Mouse (Mus musculus): Measurements from ENCODE around the gene Wdr4. TPM values are rescaled to one million over a fixed set of nuclear protein-coding genes. Genes with fewer than 3 reads are reported as not detected.

Wdr4 gene
- polyA plus RNA-seq (2015; fragmentation: Nextera tagmentation; extraction: Ambion mirVana), result 45.3 and 47.0 TPM in 2 replicates

DNA sequence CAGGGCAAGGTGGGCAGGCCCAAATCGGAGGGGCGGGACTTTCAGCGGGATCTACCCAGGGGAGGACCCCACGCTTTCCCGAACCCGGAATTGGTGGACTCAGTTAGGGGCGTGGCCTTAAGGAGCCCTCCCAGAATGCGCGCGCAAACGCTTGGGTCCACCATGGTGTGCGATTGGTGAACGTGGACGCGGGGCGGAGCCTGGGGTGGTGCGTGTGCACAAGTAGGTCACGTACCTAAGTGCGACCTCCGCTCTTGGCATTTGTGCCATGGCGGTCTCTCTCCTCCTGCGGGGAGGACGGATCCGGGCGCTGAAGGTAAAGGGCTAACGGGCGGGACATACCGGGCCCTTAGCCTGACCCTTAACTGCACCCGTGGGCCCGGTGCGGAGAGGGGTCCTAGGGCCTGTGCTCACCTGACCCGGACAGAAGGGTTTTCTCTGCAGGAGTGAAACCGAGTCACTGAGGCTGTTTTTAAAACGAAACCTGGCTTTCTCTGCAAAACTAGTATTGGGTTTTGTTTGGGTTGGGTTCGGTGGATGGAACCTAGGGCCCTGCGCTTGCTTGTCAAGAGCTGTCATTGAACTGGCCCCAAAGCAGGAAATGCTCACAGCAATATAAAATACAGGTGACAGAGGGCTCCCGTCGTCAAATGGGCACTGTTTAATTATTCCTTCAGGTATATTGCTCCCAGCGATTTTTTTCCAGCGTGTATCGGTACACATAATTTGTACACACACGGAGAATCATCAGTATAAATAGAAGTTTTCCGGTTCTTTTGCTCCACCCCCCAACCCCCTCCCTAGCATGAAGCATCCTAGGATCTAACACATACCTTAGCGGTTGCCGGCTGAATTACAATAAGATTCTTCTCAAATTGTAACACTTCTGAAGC, at the start of gene Wdr4, which contains the start of gene Ndufv3:
Gene Wdr4 (minus strand): TSS at position 35 of the 893 bp plus-strand sequence.
Gene Ndufv3 (plus strand): TSS at position 170 of the 893 bp plus-strand sequence.
- Histone ChIP-seq H3K27me3 (replicated peaks) (no peaks in the 10 kb centered on the region), H3K27ac (peak within 1 kb of the TSS; percentile 91), H3K9me3 (no peaks in the 10 kb centered on the region), H3K4me3 (replicated peaks) (peak within 1 kb of the TSS; percentile 84), H3K9ac (peak within 1 kb of the TSS; percentile 75), H3K4me1 (replicated peaks) (peaks cover 18% of the 10 kb centered on the region), H3K4me2 (replicated peaks) (peak within 1 kb of the TSS; percentile 62), H3K36me3 (peaks cover 5% of the 10 kb centered on the region; the same call in 1 of the 2 replicates)
- WGBS, result under 1% methylated on average over 45 of the region's 45 CpGs
- ATAC-seq, result peak; percentile 98

DNA sequence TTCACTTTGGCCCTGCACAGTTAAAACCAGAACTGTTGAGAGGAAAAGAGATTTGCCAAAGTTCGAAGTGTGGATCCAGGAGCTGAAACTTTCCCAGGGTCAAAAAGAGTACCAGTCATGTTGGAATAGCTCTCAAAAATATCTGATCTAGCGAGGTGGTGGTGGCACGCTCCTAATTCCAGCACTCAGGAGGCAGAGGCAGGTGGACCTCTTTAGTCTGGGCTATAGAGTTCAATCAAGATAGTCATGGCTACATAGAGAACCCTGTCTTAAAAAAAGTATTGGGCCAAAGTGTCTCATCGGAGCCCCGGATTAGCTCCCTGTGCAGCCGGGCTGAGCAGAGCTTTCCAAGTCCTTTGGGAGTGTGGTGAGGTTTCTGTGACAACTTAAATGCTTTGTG, 46.5 kb upstream of the Wdr4 start:
- peak overlapping the region; percentile 78 for H3K4me3 ChIP-seq (replicated peaks)
- peak overlapping the region; percentile 80 for H3K9ac ChIP-seq
- no peaks in the 10 kb centered on the region for H3K36me3 ChIP-seq
- H3K27me3 ChIP-seq (replicated peaks), result no peaks in the 10 kb centered on the region
- H3K4me2 ChIP-seq (replicated peaks), result peak overlapping the region; percentile 82
- 75% methylated on average over 6 of the region's 6 CpGs for WGBS
- no peak overlapping the region for H3K27ac ChIP-seq
- no peaks in the 10 kb centered on the region for H3K9me3 ChIP-seq
- no peak for ATAC-seq
- peaks cover 23% of the 10 kb centered on the region for H3K4me1 ChIP-seq (replicated peaks)

DNA sequence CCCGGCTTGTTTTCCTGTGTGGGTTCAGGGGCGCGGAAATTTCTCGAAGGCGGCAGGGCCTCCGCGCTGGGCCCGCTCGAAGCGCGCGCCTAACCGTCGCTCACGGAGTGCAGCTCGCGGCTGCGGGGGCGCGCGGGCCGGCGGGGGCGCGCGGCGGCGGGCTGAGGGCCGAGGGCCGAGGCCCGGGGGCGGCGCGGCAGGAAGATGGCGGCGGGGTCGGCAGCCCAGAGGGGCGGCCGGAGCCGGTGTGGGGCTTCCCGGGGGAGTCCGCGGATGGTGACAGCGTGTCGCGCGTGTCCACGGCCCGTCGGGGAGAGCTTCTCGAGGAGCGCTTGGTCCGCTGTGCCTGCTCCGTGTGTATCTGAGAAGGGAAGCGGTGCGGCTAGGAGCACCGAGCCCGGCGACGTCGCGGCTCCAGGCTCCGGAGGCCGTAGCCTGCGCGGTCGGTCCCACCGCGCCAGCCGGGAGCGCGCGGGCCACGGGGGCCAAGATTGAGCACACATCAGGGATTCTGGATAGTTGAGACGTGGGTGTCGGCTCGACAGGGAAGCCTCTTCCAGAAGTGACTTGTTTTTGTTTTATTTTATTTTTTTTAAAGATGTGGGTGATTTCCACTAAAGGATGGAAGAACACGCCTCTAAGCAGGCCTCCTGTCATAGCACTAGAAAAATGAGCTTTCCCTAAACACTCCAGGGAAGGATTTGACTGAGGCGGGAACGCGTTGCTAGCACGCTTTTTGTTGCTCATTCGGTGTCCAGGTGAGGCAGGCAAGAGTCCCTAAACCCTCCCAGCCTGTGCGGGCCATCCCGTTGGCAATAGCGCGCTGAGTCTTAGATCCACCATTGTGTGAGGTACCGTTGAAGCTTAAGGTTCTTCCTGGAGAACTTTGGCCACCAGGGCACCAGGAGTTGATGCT, 45.6 kb upstream of the Wdr4 start:
- Histone ChIP-seq H3K27me3 (replicated peaks) (no peaks in the 10 kb centered on the region), H3K36me3 (no peaks in the 10 kb centered on the region), H3K4me1 (replicated peaks) (peaks cover 23% of the 10 kb centered on the region), H3K4me2 (replicated peaks) (peak overlapping the region; percentile 82), H3K9me3 (no peaks in the 10 kb centered on the region), H3K27ac (peak overlapping the region; percentile 97), H3K9ac (peak overlapping the region; percentile 80), H3K4me3 (replicated peaks) (peak overlapping the region; percentile 78)
- ATAC-seq, result peak; percentile 50
- WGBS, result under 1% methylated on average over 83 of the region's 88 CpGs

DNA sequence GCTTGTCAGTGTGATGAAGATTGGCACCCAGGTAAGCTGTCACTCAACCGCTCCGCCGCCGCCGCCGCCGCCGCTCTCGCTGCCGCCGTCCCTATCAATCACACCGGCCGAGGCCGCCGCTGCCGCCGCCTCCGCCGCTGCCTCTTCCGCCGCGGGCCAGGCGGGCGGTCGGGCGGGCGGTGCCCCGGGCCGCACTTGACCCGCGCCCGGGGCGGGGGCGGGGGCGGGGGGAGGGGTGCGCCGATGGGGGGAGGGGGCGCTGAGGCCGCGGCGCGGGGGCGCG, 45.0 kb upstream of the Wdr4 start:
- Histone ChIP-seq H3K4me1 (replicated peaks) (peaks cover 23% of the 10 kb centered on the region), H3K27me3 (replicated peaks) (no peaks in the 10 kb centered on the region), H3K4me3 (replicated peaks) (peak overlapping the region; percentile 78), H3K9me3 (no peaks in the 10 kb centered on the region), H3K9ac (peak overlapping the region; percentile 80), H3K4me2 (replicated peaks) (peak overlapping the region; percentile 82), H3K27ac (peak overlapping the region; percentile 97), H3K36me3 (no peaks in the 10 kb centered on the region)
- under 1% methylated on average over 30 of the region's 44 CpGs for WGBS
- no peak for ATAC-seq

DNA sequence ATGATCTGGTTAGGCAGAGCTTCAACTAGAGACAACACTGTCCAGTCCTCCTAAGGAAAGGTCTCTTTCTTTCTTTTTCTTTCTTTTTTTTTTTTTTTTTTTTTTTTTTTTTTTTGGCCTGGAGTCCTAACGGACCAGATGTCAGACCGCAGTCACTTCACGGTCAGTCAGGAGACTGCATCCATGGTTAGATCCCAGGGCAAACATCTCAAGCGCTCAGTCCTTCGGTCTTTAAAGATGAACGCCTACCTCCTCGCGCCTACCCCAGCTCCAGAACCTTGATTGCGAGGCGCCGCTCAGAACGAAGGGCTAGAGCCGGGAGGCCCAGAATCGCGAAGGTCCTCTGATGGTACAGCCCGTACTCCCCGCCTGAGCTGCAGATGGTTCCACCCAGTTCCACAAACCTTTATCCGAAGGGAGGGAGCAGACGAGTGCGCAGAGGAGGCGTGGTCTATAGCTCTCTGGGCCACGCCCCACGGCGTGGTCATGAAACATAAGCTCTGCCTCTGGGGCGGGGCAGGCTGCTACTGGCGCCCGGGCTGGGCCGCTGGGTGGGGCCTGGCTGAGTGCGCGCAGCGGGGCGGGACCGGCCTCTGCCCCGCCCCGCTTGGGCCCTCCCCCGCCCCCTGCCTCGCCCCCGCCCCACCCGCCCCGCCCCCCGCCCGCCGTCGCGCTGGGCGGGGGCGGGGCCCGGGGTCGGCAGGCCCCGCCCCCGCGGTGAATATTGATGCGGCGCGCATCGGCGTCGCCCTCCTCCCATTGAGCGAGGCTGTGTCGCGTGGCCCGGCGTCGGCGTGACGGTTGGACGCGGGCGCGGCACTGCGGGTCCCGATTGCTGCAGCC, 44.5 kb upstream of the Wdr4 start, which contains the start of gene Pknox1:
Gene Pknox1 (plus strand): TSS at position 720 of the 843 bp plus-strand sequence.
- H3K9me3 ChIP-seq, result no peaks in the 10 kb centered on the region
- WGBS, result under 1% methylated on average over 58 of the region's 72 CpGs
- H3K36me3 ChIP-seq, result no peaks in the 10 kb centered on the region
- H3K27me3 ChIP-seq (replicated peaks), result no peaks in the 10 kb centered on the region
- peak within 1 kb of the TSS; percentile 82 for H3K4me2 ChIP-seq (replicated peaks)
- peak within 1 kb of the TSS; percentile 78 for H3K4me3 ChIP-seq (replicated peaks)
- peak within 1 kb of the TSS; percentile 97 for H3K27ac ChIP-seq
- peak; percentile 96 for ATAC-seq
- peak within 1 kb of the TSS; percentile 80 for H3K9ac ChIP-seq
- peaks cover 23% of the 10 kb centered on the region for H3K4me1 ChIP-seq (replicated peaks)

DNA sequence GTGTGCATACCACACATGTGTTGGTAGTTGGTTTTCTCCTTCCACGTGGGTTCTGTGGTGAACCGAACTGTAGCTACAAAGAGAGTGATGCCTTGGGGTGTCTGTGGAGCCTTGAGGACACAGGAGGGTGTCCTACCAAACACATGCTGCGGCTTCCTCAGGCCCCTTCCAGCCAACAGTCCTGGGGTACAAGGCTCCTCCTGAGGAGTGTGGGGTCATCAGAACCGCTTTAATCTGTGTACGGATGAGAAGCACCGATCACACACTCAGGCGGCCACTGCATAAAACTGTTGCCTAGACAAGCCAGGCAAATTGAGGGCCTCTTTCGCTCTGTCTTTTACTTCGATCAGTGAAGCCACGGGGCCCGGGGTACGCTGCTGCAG, 43.8 kb upstream of the Wdr4 start:
- Histone ChIP-seq H3K36me3 (no peaks in the 10 kb centered on the region), H3K27me3 (replicated peaks) (no peaks in the 10 kb centered on the region), H3K4me2 (replicated peaks) (peak overlapping the region; percentile 55), H3K9me3 (no peaks in the 10 kb centered on the region), H3K27ac (peak overlapping the region; percentile 83), H3K9ac (peak overlapping the region; percentile 41), H3K4me3 (replicated peaks) (peak overlapping the region; percentile 78), H3K4me1 (replicated peaks) (peaks cover 20% of the 10 kb centered on the region)
- 15% methylated on average over 12 of the region's 12 CpGs for WGBS
- ATAC-seq, result no peak

DNA sequence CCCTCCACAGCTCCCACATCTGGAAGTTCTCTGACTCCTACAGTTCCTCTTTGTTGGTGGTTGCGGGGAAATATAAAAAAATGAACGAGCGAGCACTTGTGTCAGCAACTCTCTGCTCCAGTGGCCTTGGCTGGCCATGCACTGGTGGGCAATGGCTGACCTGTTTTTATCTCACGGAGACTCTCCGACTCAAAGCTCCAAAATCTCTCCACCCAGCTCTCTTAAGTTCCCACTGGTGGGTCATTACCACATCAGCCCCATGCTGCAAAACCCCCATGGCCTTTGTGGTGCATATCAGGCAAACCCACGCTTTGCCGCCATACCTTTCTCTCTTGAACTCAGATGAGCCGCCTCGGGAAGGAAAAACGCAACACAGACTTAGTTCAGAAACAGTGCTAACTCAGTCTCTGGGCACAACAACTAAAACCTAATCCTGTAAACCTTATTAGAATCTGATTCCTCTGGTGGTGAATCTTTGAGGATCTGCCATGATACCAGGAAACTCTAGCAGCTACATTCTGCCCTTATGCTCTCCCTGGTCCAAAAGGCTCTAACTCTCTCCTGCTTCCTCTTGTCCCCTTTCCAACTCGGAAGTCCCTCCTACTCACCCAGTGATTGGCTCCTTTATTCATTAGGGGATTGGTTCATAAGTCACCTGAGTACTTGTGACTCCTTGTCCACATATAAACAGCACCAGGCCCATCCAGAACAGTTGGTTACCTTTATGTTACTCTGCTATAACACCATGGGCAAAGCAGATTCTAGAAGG, 39.4 kb upstream of the Wdr4 start:
- WGBS, result 86% methylated on average over 11 of the region's 11 CpGs

DNA sequence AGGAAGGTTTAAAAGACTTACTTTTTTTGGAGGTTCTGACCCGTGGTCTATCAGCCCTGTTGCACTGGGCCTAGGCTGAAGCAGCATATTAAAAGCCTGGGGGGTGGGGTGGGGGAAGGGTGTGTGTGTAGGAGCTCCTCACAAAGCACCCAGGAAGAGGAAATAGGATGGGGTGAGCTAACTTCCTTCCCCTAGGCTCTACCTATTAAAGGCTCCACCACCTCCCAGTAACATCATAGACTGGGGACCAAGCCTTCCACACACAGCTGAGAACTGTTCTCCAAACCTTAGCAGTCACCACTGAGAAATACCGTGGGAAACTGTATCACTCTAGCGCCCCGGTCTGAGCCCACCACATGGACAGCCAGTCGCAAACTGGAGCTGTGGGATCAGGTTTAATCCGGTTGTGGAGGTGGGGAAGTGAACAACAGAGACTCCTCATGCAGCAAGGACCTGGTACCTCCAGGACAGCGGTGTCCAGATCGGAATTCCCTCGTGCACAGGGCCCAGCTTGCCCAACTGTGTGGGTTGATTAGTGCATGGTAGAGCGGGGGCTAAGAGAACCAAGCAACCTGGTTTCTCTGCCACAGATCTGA, 38.3 kb upstream of the Wdr4 start:
- H3K36me3 ChIP-seq, result no peaks in the 10 kb centered on the region
- no peaks in the 10 kb centered on the region for H3K27me3 ChIP-seq (replicated peaks)
- no peak overlapping the region for H3K9ac ChIP-seq
- H3K4me3 ChIP-seq (replicated peaks), result no peak overlapping the region
- WGBS, result 65% methylated on average over 10 of the region's 10 CpGs
- H3K27ac ChIP-seq, result peak overlapping the region; percentile 54
- peak overlapping the region; percentile 36 for H3K4me2 ChIP-seq (replicated peaks)
- H3K4me1 ChIP-seq (replicated peaks), result peaks cover 15% of the 10 kb centered on the region
- ATAC-seq, result peak; percentile 42
- H3K9me3 ChIP-seq, result no peaks in the 10 kb centered on the region

More for the DNA sequence above, 39.4 kb upstream of the Wdr4 start:
- no peak overlapping the region for H3K4me3 ChIP-seq (replicated peaks)
- H3K27me3 ChIP-seq (replicated peaks), result no peaks in the 10 kb centered on the region
- H3K9ac ChIP-seq, result no peak overlapping the region
- H3K4me1 ChIP-seq (replicated peaks), result peaks cover 15% of the 10 kb centered on the region
- no peak overlapping the region for H3K27ac ChIP-seq
- no peak overlapping the region for H3K4me2 ChIP-seq (replicated peaks)
- H3K36me3 ChIP-seq, result no peaks in the 10 kb centered on the region
- H3K9me3 ChIP-seq, result no peaks in the 10 kb centered on the region
- no peak for ATAC-seq

DNA sequence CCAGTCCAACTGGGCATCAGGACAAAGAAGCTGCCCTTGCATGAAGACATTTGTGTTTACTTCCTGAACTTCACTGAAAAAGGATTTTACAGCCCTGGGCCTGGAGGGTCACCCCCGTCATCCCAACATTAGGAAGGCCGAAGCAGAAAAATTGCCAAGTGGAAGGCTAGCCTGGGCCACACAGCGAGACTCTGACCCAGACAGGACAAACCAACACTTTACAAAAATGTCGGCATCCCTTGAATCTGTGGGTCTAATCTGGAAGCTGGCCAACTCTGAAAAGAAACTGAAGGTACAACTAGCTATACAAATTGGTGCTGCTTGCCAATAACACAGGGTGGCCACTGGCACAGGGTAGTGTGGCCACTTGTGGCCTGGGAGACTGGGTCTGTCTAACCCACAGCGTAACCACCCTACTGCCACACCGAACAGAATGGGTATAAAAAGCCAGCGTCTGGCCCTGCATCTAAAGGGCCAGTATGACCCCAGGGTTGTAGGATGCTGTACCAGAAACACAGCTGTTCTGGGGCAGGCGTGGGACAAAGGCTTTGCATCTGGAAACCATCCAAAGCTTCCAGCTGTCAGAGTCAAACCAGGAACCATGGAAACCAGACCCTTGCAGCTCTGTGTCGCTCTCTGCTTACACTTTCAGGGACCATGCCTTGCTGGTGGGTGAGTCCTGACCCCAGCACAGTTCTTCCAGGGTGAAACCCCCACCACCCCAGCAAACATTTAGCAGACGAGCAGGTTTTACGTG, 37.5 kb upstream of the Wdr4 start:
- Histone ChIP-seq H3K9ac (no peak overlapping the region), H3K27ac (peak overlapping the region; percentile 54), H3K4me3 (replicated peaks) (no peak overlapping the region), H3K36me3 (no peaks in the 10 kb centered on the region), H3K27me3 (replicated peaks) (no peaks in the 10 kb centered on the region), H3K4me2 (replicated peaks) (peak overlapping the region; percentile 36), H3K9me3 (no peaks in the 10 kb centered on the region), H3K4me1 (replicated peaks) (peaks cover 15% of the 10 kb centered on the region)
- WGBS, result 37% methylated on average over 11 of the region's 11 CpGs
- peak; percentile 78 for ATAC-seq

DNA sequence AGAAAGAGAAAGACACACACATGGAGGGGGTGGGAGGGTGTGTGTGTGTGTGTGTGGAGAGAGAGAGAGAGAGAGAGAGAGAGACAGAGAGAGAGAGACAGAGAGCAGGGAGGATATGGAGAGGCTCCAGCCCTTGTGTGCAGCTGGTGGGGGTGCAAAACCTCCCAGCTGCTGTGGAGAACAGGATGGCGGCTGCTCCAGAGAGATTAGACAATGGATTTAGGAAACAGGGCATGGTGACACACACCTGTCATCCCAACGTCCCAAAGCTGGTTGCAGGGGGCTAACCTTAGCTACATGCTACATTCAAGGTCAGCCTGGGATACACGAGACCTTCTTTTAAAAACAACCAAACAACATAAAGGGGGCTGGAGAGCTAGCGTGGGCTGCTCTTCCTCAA, 36.5 kb upstream of the Wdr4 start:
- Histone ChIP-seq H3K9me3 (no peaks in the 10 kb centered on the region), H3K27ac (0 out of 2 replicates have a peak overlapping the region, but pooled peaks have one; percentile 17), H3K27me3 (replicated peaks) (no peaks in the 10 kb centered on the region), H3K4me3 (replicated peaks) (no peak overlapping the region), H3K4me2 (replicated peaks) (no peak overlapping the region), H3K4me1 (replicated peaks) (peaks cover 15% of the 10 kb centered on the region), H3K36me3 (no peaks in the 10 kb centered on the region), H3K9ac (no peak overlapping the region)
- WGBS, result 59% methylated on average over 4 of the region's 4 CpGs
- 0 out of 2 replicates have a peak, but pooled peaks have one; percentile 46 for ATAC-seq

All from intestine, embryonic 15.5 days (tissue).